Mouse (Mus musculus): ENCODE measurements around the gene Higd2a. TPM values are rescaled to one million over a fixed set of nuclear protein-coding genes. Genes with fewer than 3 reads are reported as not detected.

Higd2a gene
- total RNA-seq, 4 experiments from 2014 or later: 134 to 161 (median 146) TPM

DNA sequence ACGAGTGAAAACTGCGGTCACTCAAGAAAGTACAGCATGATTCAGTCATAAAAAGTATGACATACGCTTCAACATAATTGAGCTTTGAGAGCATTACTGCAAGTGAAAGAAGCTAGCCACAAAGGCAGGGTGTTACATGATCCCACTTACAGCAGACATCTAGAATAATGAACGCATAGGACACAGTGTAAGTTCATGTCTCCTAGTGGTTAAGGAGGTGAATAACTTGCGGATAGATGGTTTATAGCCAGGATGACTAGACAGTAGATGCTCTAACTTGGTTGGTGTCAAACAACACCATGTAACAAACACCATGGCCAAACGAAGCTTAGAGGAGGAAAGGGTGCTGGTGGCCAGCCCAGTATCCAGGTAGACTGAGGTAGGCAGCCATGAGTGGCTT is 27.0 kb downstream of the Higd2a start:
- no peak for DNase-seq (ENCODE audit: low spot score in 2 of 2)

DNA sequence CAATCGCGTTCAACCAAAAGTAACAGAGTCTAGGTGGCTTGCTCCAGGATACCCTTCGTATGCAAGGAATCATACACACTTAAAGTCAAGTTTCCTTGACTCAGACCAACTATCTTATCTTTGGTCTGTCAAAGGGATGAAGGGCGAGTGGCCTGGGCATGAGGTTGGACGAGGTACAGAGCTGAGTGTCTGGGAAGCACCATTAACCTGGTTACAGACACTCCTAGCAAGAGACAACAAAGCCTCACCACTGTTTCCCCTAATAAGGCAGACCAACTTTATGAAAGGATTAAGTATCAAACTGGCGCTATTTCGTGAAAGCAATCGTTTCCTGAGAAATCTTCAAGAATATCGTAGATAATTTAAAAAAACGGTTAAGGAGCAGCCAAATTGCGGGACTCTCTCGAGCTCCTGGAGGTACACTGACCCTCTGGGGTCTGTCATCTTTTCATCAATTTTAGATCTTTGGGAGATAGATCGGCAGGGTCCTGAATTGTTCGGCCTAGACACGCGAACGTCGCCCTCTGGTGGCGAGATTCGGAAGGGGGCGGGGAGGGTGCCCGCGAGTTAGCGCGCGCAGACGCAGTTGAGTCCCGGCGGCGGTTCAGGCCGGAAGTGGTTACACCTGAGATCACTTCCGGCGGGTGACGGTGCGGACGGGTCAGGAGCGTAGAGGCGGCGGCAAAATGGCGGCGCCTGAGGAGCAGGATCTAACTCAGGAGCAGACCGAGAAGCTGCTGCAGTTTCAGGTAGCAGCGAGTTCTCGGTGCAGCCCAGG is 31.3 kb downstream of the Higd2a start, which contains the start of gene Faf2:
Gene Faf2, plus strand, starts transcription at position 630 of the 778 bp plus-strand sequence.
- peak; percentile 96 to 100 for DNase-seq (ENCODE audit: low spot score in 2 of 2)

DNA sequence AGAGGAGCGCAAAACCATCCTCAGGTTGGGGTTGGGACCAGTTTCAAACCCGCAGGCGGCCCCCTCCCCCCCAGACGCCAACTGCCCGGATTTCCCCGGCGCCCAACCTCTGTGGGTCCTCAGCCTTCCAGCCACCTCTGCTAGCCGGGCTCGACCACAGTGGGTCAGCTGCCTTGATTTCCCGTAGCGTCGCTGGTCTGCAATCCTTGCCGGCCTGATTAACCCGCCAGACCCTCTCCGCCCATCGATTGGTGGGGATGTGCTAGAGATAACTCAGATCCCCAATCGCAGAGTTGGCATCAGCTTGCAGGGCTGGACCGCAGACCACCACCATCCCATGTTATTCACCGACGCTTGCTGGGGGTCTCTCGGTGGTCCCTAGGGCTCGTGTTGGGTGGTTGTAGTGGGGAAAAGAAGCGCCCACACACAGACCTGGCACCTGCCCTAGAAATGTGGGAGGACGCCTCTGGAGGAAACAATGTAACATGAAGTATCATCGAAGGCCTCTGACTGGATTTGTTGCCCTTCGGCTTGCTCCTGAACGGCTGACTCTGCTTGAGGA is 32.0 kb downstream of the Higd2a start:
- no peak for DNase-seq (ENCODE audit: low spot score in 2 of 2)

DNA sequence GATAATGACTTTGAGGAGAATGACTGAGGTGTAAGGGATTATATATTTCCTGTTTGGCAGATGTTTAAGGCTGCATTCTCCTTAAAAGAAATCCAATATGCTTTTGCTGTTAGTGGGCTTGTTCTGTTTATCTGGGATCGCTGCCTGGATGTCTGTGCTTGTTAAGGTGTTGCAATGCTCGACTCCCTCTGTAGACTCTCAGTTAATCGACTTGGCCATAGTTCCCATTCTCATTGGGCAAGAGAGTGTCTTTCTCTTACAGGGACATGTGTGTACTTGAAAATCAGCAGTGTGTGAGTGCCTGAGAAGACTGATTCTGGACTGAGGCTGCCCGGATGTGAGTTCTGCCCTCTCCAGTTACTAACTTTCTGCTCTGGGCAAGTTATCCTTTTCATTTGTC is 39.1 kb downstream of the Higd2a start:
- DNase-seq (ENCODE audit: low spot score in 2 of 2): no peak

DNA sequence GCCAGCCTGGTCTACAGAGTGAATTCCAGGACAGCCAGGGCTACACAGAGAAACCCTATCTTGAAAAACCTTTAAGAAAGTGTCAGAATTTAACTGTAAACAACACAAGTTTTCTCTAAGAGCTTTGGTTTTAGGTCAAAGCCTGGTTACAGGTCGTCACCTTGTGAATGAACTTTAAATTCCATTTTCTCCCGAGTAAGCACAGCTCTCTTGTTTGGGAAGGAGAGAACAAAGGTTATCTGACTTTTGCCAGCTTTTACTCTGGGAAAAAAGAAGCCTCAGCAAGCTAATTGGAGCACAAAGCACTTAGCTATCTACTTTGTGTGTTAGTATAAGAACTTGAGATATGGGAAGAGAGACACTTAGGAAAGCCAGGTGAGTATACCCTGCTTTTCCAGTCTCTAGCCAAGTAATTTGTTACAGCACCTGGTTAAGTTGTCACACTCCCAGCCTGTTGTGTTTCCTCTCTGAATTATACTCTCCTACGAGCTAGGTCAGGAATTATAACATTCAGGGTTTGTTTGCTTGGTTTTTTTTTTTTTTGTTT is 42.8 kb downstream of the Higd2a start:
- DNase-seq (ENCODE audit: low spot score in 2 of 2): no peak

DNA sequence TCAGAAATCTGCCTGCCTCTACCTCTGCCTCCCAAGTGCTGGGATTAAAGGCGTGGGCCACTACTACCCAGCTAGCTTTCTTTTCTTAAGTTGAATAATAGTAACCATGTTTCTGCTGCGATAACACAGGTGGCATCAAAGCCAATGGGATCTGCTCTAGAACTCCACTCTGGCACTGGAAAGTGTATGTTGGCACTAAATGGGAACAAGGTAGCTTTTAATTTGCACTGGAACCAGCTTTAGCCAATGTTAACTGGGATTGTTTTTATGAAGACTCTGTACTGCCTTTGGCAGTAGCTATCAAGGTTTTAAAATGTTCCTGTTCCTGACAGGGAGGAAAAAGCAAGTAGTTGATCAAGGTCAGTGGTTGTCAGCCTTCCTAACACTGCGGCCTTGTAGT is 45.0 kb downstream of the Higd2a start:
- DNase-seq (ENCODE audit: low spot score in 2 of 2): no peak

Small RNAs within 50 kb of the gene (microRNA-seq; reads per million reads assigned to microRNA genes)
- 0 reads per million in 2 experiments for gene Gm24195

Other genes with a start within 250 kb of the Higd2a start
- gene Cplx2, start 218.9 kb upstream of the Higd2a start, total RNA-seq (2022): 100 to 1,000 TPM; 865 to 892 (median 878) TPM
- gene Thoc3, start 121.4 kb upstream of the Higd2a start, total RNA-seq (2022): 10 to 100 TPM; 31.7 to 38.2 (median 33.2) TPM
- 10 to 100 TPM; 14.1 to 17.7 (median 15.8) TPM for gene Simc1, start 86.4 kb upstream of the Higd2a start, total RNA-seq (2022)
- 100 to 1,000 TPM; 130 to 147 (median 139) TPM for gene 4833439L19Rik, start 24.8 kb upstream of the Higd2a start, total RNA-seq (2022)
- gene Arl10, start 15.2 kb upstream of the Higd2a start, total RNA-seq (2022): 10 to 100 TPM; 28.2 to 37.2 (median 30.9) TPM
- gene Nop16, start 117 bp upstream of the Higd2a start, total RNA-seq (2022): 10 to 100 TPM; 20.6 to 23.3 (median 20.8) TPM
- gene Cltb, start 21.1 kb downstream of the Higd2a start, total RNA-seq (2022): 100 to 1,000 TPM; 241 to 284 (median 264) TPM
- 10 to 100 TPM; 48.9 to 67.1 (median 53.6) TPM for gene Faf2, start 31.6 kb downstream of the Higd2a start, total RNA-seq (2022)
- gene Rnf44, start 103.7 kb downstream of the Higd2a start, total RNA-seq (2022): 100 to 1,000 TPM; 130 to 151 (median 140) TPM
- gene Cdhr2, start 111.3 kb downstream of the Higd2a start, total RNA-seq (2022): under 1 TPM; 0.27 to 0.54 (median 0.37) TPM
- 100 to 1,000 TPM; 123 to 141 (median 132) TPM for gene Gprin1, start 159.7 kb downstream of the Higd2a start, total RNA-seq (2022)
- gene Sncb, start 176.4 kb downstream of the Higd2a start, total RNA-seq (2022): 100 to 1,000 TPM; 652 to 713 (median 673) TPM
- gene Eif4e1b, start 193.8 kb downstream of the Higd2a start, total RNA-seq (2022): under 1 TPM in 1 of 4 experiments, not detected in 3; 0.35 TPM
- 10 to 100 TPM; 79.3 to 92.1 (median 82.9) TPM for gene Tspan17, start 199.2 kb downstream of the Higd2a start, total RNA-seq (2022)

Data from layer of hippocampus, adult 8-10 months (tissue).